Mouse (Mus musculus) bone marrow macrophage, adult 2 months (primary cell): Measurements from ENCODE around the gene Chdh. TPM values are rescaled to one million over a fixed set of nuclear protein-coding genes. Genes with fewer than 3 reads are reported as not detected.

ENCODE experiments used
- H3K27ac ChIP-seq: 2 replicates; pipeline ENCODE4 v1.5.1; 2012; ENCODE audit warnings: low read depth, low read length; ENCODE audit not compliant: insufficient read depth
- H3K4me1 ChIP-seq: 2 replicates; pipeline ENCODE4 v1.6.1; 2012; ENCODE audit warnings: low read length; ENCODE audit not compliant: control insufficient read depth, insufficient read depth
- H3K4me3 ChIP-seq: 2 replicates; pipeline ENCODE4 v1.5.1; 2012; ENCODE audit warnings: mild to moderate bottlenecking, low read length, moderate library complexity; ENCODE audit not compliant: insufficient read depth
- CTCF ChIP-seq: IDR thresholded peaks from 2 replicates; pipeline ENCODE4 v1.5.1; 2012; ENCODE audit warnings: low read depth, mild to moderate bottlenecking, low read length, moderate library complexity
- POLR2A ChIP-seq: IDR thresholded peaks from 2 replicates; pipeline ENCODE4 v1.6.1; 2012; ENCODE audit warnings: mild to moderate bottlenecking, low read depth, low read length, borderline replicate concordance
- polyA plus RNA-seq: library from polyadenylated mRNA; stranded (reverse); fragments of >200 nt; gene quantifications from 2 replicates; pipeline ENCODE4 v1.2.4, GENCODE M21; 2012; ENCODE audit not compliant: missing spikeins, insufficient read depth, insufficient read length

Gene Chdh
- polyA plus RNA-seq, 1 experiment: not detected

DNA sequence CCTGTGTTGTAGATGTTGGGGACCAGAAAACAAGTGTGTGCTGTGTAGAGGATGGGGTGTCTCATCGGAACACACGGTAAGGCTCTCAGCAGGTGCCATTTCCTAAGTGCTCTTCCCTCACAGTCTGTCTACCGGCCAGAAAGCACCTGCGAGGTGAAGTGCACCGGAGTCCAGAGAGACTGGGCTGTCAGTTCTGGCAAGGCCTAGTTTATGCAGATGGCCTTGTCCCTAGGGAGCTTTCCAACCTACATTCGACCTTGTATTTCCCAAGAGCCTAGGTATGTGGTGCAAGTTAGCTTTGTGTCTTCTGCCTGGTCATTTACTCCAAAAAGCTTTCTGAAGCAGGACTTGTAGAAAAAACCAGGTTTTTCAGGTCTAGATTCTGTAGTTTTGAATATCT, 21.5 kb upstream of the Chdh start:
- H3K27ac ChIP-seq: no peak overlapping the region
- no peak overlapping the region for H3K4me3 ChIP-seq
- no peaks in the 10 kb centered on the region for H3K4me1 ChIP-seq
- TF ChIP-seq POLR2A: no peak
- no peak for TF ChIP-seq CTCF

DNA sequence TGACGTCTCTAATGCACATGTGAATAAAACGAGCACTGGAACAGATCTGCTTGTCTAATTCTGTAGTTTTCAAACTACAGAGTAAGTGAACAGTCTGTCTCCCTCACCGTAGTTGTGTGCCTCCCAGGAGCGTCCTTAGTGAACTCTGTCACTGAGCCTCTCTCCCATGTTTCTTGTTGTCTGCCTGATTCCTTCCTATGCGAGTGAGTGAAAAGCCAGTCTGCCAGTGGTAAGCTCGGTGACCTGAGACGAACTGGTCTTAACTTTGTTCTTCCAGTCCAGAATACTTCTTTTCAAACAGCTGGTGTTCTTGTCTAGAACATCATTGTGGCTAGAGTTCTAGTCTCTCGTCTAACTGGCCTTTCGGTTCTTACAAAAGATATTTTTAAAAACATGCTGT, 21.1 kb upstream of the Chdh start:
- H3K27ac ChIP-seq: no peak overlapping the region
- no peak overlapping the region for H3K4me3 ChIP-seq
- H3K4me1 ChIP-seq: no peaks in the 10 kb centered on the region
- TF ChIP-seq POLR2A (no peak), CTCF (no peak)

DNA sequence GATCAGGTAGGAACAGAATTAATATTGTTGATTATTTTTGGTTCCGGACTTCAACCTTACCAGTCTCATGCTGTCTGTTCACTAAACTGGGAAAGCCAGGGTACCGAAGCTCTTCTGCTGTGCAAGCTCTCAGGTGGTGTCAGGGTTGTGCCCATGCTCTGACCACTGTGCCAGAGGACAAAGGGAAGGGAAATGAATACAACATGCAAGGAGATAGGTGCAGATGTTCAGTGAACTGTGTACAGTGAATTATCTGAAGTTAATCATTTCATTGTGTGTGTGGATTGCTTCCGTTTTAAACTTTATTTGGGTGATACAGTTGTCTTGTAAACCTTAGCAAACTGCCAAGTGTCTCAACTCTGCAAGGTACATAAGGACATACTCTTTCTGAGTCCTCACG, 20.5 kb upstream of the Chdh start:
- Histone ChIP-seq H3K4me3 (no peak overlapping the region), H3K27ac (no peak overlapping the region), H3K4me1 (no peaks in the 10 kb centered on the region)
- no peak for TF ChIP-seq CTCF
- TF ChIP-seq POLR2A: no peak

DNA sequence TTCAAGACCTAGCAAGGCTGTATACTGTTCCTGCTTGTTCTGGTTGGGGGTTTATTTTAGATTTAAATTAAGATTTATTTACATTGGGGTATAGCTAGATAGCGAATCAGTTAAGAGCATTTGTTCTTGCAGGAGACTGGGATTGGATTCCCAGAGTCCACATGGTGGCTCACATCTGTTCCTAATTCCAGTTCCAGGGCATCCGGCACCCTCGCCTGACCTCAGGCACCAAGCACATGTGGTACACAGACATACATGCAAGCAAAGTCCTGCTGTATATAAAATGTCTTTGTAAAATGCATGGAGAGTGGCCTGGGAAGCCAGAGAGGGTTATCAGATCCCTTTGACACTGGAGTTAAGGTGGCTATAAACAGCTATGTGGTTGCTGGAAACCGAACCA, 13.8 kb upstream of the Chdh start:
- Histone ChIP-seq H3K4me1 (no peaks in the 10 kb centered on the region), H3K27ac (no peak overlapping the region), H3K4me3 (no peak overlapping the region)
- TF ChIP-seq CTCF (no peak), POLR2A (no peak)

DNA sequence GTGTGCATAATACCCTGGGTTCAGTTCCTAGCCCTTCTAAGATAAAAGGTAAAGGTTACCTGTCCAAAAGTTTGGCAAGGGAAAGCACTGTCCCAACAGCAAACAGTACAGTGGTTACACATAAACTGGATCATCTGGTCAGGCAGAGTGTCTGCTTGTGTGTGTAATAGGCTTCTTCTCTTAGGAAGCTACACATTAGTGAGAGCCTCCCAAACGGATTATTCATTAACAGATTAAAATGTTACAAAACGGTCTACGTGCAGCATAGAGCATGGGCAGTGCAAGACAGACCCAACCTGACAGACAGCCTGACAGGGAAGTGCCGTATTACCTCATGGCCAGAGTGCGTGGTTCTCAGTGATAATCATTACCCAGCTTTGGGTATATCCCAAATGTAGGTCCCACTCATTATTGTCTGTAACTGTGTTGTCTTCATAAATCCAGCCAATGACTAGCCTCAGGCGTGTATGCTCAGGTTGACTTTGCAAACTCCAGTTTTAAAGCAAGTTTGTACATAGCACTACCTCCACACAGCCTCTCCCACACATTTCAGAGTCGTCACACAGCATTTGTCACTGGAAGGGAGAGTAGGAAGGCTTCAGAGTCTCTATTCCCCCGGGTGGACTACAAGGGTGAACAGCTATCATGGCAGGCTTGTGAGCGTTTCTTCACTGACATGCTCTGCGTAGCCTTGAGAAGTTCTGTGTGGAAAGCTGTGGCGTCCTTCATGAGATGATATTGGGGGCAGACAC, 12.6 kb upstream of the Chdh start:
- H3K4me1 ChIP-seq: no peaks in the 10 kb centered on the region
- no peak overlapping the region for H3K4me3 ChIP-seq
- TF ChIP-seq POLR2A: no peak
- TF ChIP-seq CTCF: no peak
- no peak overlapping the region for H3K27ac ChIP-seq

DNA sequence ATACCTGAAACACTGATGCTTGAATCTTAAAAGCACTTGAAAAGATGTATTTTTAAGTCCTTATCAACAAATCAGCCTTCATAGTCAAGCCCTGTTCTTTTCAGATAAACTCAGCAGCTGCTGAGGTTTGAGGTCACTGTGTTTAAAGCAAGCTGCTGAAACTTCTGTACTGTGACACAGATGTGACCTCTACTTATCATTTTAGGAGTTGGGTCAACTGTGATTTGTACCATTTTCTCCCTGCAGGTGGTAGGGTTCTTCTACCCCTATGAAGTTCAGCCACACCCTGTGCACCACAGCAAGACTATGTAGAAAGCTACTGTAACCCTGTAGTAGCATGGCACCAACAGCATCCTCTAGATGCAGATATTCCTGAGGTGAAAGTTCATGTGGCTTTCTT, 11.5 kb upstream of the Chdh start:
- Histone ChIP-seq H3K27ac (no peak overlapping the region), H3K4me3 (no peak overlapping the region), H3K4me1 (no peaks in the 10 kb centered on the region)
- no peak for TF ChIP-seq CTCF
- no peak for TF ChIP-seq POLR2A

DNA sequence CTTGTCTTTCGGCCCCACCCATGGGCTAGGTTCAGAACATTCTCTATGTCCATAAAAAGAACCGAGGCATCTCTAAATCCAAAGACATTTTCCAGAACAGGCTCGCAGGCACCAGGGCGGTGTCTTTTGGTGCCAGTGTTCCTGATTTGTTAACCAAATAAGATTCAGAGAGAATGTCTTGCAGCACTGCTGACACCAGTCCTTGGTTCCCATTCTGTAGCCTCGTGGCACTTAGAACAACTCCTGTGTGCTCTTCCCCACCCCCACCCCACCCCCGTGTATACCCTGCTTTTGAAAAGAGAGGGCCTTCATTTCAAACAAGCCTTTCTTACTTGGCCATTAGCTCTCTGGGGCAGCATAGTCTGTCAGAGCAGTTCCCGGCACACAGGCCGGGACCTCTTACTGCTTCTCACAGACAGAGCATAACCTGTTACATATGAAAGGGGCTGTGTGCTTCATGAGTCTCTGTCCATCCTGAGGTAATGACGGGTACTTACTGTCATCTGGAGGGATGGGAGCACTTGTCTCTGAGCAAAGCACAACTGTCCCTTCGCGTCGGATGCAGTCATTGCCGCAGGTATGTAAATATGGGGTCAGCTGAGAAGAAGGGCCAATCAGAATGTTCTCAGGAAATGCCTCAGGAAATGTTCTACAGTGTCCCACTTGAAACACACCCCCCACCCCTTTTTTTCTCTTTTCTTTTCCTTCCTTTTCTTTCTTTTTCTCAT, 9.9 kb upstream of the Chdh start:
- no peak for TF ChIP-seq CTCF
- TF ChIP-seq POLR2A: no peak
- Histone ChIP-seq H3K4me1 (no peaks in the 10 kb centered on the region), H3K27ac (no peak overlapping the region), H3K4me3 (no peak overlapping the region)

DNA sequence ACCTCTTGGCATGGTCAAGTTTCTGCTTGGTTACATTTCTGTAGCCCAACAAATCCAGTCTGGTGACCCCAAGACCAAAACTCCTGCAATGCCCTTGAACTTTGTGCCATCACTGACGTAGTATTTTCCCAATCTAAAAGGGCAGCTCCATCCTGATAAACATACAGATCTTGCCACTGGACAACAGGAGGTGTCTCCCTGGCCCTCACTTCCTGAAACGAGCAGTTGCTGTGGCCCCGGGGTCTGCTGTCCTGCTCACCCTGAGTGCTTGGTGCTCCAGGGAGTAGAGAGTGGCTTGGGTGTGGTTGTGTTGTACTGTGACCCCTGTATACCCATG, 9.4 kb upstream of the Chdh start:
- no peaks in the 10 kb centered on the region for H3K4me1 ChIP-seq
- no peak overlapping the region for H3K27ac ChIP-seq
- H3K4me3 ChIP-seq: no peak overlapping the region
- TF ChIP-seq POLR2A: no peak
- TF ChIP-seq CTCF: no peak

DNA sequence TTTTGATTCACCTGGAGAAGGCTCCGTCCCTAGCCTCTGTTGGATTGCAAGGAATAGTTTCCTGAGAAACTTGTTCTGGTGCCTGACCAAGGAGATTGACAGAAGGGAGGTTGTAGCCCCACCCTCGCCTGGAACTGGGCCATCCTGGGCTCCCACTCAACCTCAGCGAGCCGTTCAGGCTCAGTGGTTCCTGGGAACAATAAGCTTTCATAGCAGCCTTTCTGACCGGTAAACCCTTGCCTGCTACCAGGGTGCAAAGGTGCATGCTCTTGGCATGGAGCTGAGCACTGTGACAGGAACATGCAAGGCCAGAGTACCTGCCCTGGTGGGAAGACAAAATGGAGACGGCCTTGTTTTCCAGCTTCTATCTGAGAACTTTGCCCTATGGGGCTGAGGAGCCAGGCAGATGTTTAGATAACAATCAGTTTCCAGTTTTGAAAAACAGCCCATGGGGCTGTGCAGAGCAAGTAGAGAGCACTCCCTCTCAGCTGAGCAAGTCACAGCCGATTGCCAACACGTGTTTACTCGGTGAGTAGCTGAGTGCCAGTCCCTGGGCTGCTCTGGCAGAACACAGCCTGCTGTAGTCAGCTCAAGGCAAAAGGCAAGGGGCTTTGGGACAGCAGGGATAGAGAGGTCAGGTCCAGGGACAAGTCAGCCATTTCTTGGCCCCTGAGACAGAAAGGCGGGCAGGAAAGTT, 1.2 kb downstream of the Chdh start:
- no peak overlapping the region for H3K4me3 ChIP-seq
- TF ChIP-seq CTCF (no peak), POLR2A (no peak)
- no peak overlapping the region for H3K27ac ChIP-seq
- H3K4me1 ChIP-seq: no peaks in the 10 kb centered on the region

DNA sequence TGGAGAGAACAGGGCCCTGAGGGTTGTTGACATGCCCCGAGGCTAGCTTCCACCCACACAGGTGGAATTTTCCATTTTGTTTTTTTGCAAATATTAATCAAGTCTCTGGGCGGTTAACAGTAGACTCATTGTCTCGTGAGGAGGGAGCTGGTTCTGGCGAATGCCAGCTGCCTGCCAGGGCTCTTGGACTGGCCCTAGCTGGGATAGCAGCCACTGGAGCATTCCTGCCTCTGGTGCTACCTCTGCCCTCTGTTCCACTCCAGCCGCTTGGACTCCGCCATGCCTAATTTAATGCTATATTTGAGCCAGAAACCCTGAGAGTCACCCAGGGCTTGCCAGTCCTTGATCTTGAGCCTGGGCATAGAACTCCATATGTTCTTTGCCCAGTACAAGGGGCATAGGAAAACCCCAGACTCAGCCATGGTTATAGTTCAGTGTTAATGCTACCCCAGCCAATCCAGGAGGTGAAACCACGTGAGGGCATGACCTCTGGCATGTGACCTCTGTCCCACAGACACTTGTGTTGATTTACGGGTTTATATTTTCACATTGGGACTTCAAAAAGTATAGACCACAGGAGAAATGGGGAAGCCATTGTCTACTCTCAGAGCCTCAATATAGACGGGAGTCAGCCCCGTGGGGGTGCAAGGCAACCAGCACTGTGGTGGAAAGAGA, 3.2 kb downstream of the Chdh start:
- H3K4me1 ChIP-seq: peaks cover 5% of the 10 kb centered on the region
- no peak overlapping the region for H3K27ac ChIP-seq
- no peak overlapping the region for H3K4me3 ChIP-seq
- TF ChIP-seq POLR2A (no peak), CTCF (no peak)
